Mouse (Mus musculus) kidney, embryonic 14.5 days (tissue): ENCODE measurements around the gene Npsr1. TPM values are rescaled to one million over a fixed set of nuclear protein-coding genes. Genes with fewer than 3 reads are reported as not detected.

Source experiments
- ATAC-seq: fragments of 200-750 bp; cut with Nextera tagmentation; 2 replicates; pipeline ENCODE4 v1.8.0; 2017; ENCODE audit warnings: moderate number of reproducible peaks, mild to moderate bottlenecking, moderate TSS enrichment, moderate library complexity; ENCODE audit not compliant: low FRiP score, low TSS enrichment
- H3K27ac ChIP-seq: fragments of 300-500 bp; sonication (generic); 2 replicates; pipeline ENCODE4 v1.5.1; 2014; ENCODE audit warnings: low read depth, mild to moderate bottlenecking, low read length, moderate library complexity, mixed read lengths
- H3K27me3 ChIP-seq: fragments of 300-500 bp; sonication (generic); 2 replicates; pipeline ENCODE4 v1.6.1; 2014; ENCODE audit warnings: mild to moderate bottlenecking, low read length; ENCODE audit not compliant: control insufficient read depth, insufficient read depth
- H3K36me3 ChIP-seq: fragments of 300-500 bp; sonication (generic); 2 replicates; pipeline ENCODE4 v1.6.1; 2014; ENCODE audit warnings: low read length, mixed read lengths; ENCODE audit not compliant: control insufficient read depth, insufficient read depth
- H3K4me1 ChIP-seq: fragments of 300-500 bp; sonication (generic); 2 replicates; pipeline ENCODE4 v1.6.1; 2014; ENCODE audit warnings: low read length, mixed read lengths; ENCODE audit not compliant: control insufficient read depth, insufficient read depth
- H3K4me2 ChIP-seq: fragments of 300-500 bp; sonication (generic); replicated peaks from 2 replicates; pipeline ENCODE4 v1.6.1; 2014; ENCODE audit warnings: low read depth, mild to moderate bottlenecking, low read length
- H3K4me3 ChIP-seq: fragments of 300-500 bp; sonication (generic); 2 replicates; pipeline ENCODE4 v1.5.1; 2014; ENCODE audit warnings: mild to moderate bottlenecking, low read length
- H3K9ac ChIP-seq: fragments of 300-500 bp; sonication (generic); 2 replicates; pipeline ENCODE4 v1.6.1; 2014; ENCODE audit warnings: low read depth, mild to moderate bottlenecking, low read length, moderate library complexity
- H3K9me3 ChIP-seq: fragments of 300-500 bp; sonication (generic); 2 replicates; pipeline ENCODE4 v1.6.1; 2016; ENCODE audit warnings: low read length; ENCODE audit not compliant: control insufficient read depth
- WGBS: fragments of 180-500 bp; shearing (Covaris S2); extraction: QIAGEN DNeasy Blood & Tissue Kit; methylation state at CpG from one replicate; pipeline ENCODE4 v1.1.7; 2014; 5-methylcytosine and 5-hydroxymethylcytosine counted together
- polyA plus RNA-seq: library from polyadenylated mRNA; unstranded; fragments of >200 nt; fragmentation: Nextera tagmentation; extraction: Ambion mirVana; gene quantifications from 2 replicates; pipeline ENCODE4 v1.2.1, GENCODE M21; 2014

Npsr1 gene
- polyA plus RNA-seq, 1 experiment from 2014 or later: 0.46 TPM

GRCm38 (mm10) chr9:24282617-24283016 lies 184.8 kb downstream of the Npsr1 start:
- no peak for ATAC-seq
- WGBS: 75% methylated on average over 3 of the region's 3 CpGs
- Histone ChIP-seq H3K4me2 (no peak overlapping the region), H3K27ac (no peak overlapping the region), H3K36me3 (no peaks in the 10 kb centered on the region), H3K4me3 (no peak overlapping the region), H3K4me1 (no peaks in the 10 kb centered on the region), H3K9me3 (no peaks in the 10 kb centered on the region), H3K9ac (no peak overlapping the region), H3K27me3 (no peaks in the 10 kb centered on the region)

- no peaks in the 10 kb centered on the region for H3K4me1 ChIP-seq
- no peaks in the 10 kb centered on the region for H3K9me3 ChIP-seq
- no peaks in the 10 kb centered on the region for H3K27me3 ChIP-seq
- WGBS: 71% methylated on average over 2 of the region's 2 CpGs
- no peak overlapping the region for H3K4me2 ChIP-seq
- no peak overlapping the region for H3K4me3 ChIP-seq
- H3K27ac ChIP-seq: no peak overlapping the region
- no peak for ATAC-seq
- no peak overlapping the region for H3K9ac ChIP-seq
- no peaks in the 10 kb centered on the region for H3K36me3 ChIP-seq
Measured at GRCm38 (mm10) chr9:24283071-24283470, 185.3 kb downstream of the Npsr1 start.

DNA sequence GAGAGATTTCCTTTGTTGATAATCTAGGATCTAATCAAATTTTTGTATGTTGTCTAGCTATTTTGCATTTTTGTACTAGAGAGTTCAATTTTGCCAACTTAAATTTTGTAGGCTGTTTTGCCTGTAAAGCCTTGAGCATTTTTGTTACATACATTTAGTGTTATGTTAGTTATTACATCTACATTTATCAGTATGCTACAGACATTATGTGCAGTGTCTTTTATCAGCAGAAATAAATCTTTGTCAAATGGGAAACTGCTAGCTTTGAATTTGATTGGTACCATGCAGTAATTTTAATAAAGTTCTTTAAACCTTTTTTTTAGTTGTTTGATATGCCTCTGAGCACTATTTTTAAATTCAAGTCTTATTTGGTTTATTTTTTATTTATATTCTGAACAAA lies 185.7 kb downstream of the Npsr1 start:
- Histone ChIP-seq H3K4me2 (no peak overlapping the region), H3K27ac (no peak overlapping the region), H3K9ac (no peak overlapping the region), H3K36me3 (no peaks in the 10 kb centered on the region), H3K4me1 (no peaks in the 10 kb centered on the region), H3K4me3 (no peak overlapping the region), H3K27me3 (no peaks in the 10 kb centered on the region), H3K9me3 (no peaks in the 10 kb centered on the region)
- no peak for ATAC-seq

GRCm38 (mm10) chr9:24284239-24285084 lies 186.7 kb downstream of the Npsr1 start:
- Histone ChIP-seq H3K9ac (no peak overlapping the region), H3K4me1 (no peaks in the 10 kb centered on the region), H3K4me2 (no peak overlapping the region), H3K27ac (no peak overlapping the region), H3K36me3 (no peaks in the 10 kb centered on the region), H3K9me3 (no peaks in the 10 kb centered on the region), H3K27me3 (no peaks in the 10 kb centered on the region), H3K4me3 (no peak overlapping the region)
- WGBS: 90% methylated on average over 5 of the region's 5 CpGs
- no peak for ATAC-seq

DNA sequence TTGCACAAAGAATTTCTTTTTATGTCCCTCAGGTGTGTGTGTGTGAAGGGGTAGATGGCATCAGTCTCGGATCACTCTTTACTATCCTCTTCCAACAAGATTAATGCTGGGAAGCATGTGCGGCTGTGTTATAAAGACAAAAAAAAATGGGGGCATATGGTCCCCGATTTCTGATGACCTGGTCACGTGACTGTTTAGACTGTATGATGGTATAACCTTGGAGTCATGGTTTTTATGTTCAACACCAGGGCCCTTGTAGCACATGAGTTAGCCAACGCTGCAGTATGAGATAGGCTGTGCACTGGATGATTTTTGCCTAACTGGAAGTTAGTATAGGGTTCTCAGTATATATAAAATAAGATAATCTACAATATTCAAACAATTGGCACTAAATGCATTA lies 187.6 kb downstream of the Npsr1 start:
- H3K27ac ChIP-seq: no peak overlapping the region
- WGBS: 95% methylated on average over 5 of the region's 5 CpGs
- no peaks in the 10 kb centered on the region for H3K27me3 ChIP-seq
- H3K9ac ChIP-seq: no peak overlapping the region
- no peaks in the 10 kb centered on the region for H3K4me1 ChIP-seq
- no peak for ATAC-seq
- no peaks in the 10 kb centered on the region for H3K36me3 ChIP-seq
- H3K4me3 ChIP-seq: no peak overlapping the region
- H3K4me2 ChIP-seq: no peak overlapping the region
- H3K9me3 ChIP-seq: no peaks in the 10 kb centered on the region

DNA sequence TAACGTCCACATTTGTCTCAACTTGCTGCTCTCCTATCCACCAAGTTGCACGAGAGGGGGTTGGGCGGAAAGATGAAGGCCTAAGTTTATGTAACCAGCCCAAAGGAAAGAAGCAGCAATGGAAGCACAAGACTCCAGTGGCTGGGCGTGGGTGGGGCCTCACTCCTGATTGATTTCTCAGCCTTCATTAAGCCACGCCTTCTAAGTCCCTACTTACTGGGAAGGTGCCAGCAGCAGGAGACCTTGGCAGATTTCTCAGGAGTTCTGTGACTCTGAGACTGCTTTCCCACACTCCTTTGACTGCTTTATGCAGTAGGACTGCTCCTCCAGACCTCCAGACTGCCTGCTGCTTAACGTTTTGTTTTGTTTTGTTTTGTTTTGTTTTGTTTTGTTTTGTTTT lies 193.6 kb downstream of the Npsr1 start:
- no peak overlapping the region for H3K9ac ChIP-seq
- H3K4me2 ChIP-seq: no peak overlapping the region
- H3K27ac ChIP-seq: no peak overlapping the region
- no peaks in the 10 kb centered on the region for H3K27me3 ChIP-seq
- no peaks in the 10 kb centered on the region for H3K4me1 ChIP-seq
- no peaks in the 10 kb centered on the region for H3K9me3 ChIP-seq
- H3K4me3 ChIP-seq: no peak overlapping the region
- WGBS: 41% methylated on average over 6 of the region's 6 CpGs
- ATAC-seq: peak; percentile 85
- no peaks in the 10 kb centered on the region for H3K36me3 ChIP-seq

GRCm38 (mm10) chr9:24293252-24293959 lies 195.6 kb downstream of the Npsr1 start:
- Histone ChIP-seq H3K4me3 (no peak overlapping the region), H3K4me1 (no peaks in the 10 kb centered on the region), H3K9me3 (no peaks in the 10 kb centered on the region), H3K27ac (no peak overlapping the region), H3K4me2 (no peak overlapping the region), H3K36me3 (no peaks in the 10 kb centered on the region), H3K9ac (no peak overlapping the region), H3K27me3 (no peaks in the 10 kb centered on the region)
- 57% methylated on average over 12 of the region's 12 CpGs for WGBS
- ATAC-seq: no peak

DNA sequence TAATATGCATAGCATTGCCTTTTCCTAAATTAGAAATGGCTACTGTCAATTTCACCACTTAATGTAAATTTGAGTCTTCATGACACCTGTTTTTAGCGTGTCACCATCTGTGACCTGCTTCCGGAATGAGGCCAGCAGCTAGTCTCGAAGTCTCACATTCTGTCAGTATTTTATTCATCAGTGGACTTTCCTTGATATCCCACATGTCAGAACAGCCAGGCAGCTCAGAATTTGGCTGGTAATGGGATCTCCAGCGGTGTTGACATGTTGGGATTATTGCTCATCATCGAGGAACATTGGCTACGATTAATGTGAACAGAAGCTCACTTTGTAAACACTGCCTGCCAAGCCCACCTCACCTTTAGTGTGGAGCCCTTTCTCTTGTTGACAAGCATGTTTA lies 205.1 kb downstream of the Npsr1 start:
- no peaks in the 10 kb centered on the region for H3K27me3 ChIP-seq
- no peaks in the 10 kb centered on the region for H3K4me1 ChIP-seq
- H3K36me3 ChIP-seq: no peaks in the 10 kb centered on the region
- no peak overlapping the region for H3K27ac ChIP-seq
- no peak overlapping the region for H3K9ac ChIP-seq
- no peak overlapping the region for H3K4me2 ChIP-seq
- H3K9me3 ChIP-seq: no peaks in the 10 kb centered on the region
- WGBS: 86% methylated on average over 6 of the region's 6 CpGs
- no peak for ATAC-seq
- no peak overlapping the region for H3K4me3 ChIP-seq

DNA sequence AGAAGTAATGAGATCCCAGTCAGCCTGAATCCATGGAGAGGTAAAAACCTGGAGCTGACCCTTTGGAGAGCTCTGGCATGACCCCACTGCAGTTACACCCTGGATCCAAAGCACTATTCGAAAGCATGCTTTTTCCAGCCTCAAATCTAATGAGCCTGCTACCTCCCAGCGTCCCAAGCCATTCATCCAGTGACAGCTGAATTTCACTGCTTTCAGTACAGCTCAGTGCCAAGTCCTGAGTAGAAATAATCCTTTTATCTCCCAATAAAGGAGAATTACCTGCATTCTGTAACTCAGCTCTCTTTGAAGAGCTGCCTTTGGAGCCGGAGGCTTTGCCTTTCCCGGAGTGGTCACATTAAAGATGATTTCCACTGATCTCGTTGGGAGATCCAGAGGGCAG lies 209.2 kb downstream of the Npsr1 start:
- H3K4me1 ChIP-seq: no peaks in the 10 kb centered on the region
- no peaks in the 10 kb centered on the region for H3K27me3 ChIP-seq
- no peak overlapping the region for H3K9ac ChIP-seq
- no peak overlapping the region for H3K4me3 ChIP-seq
- H3K4me2 ChIP-seq: no peak overlapping the region
- no peaks in the 10 kb centered on the region for H3K9me3 ChIP-seq
- no peaks in the 10 kb centered on the region for H3K36me3 ChIP-seq
- 52% methylated on average over 5 of the region's 5 CpGs for WGBS
- H3K27ac ChIP-seq: no peak overlapping the region
- ATAC-seq: no peak
